ENCODE assay signal across 12 mouse cellular contexts in genomic region chr3:95427891-95428238, GRCm38 (mm10). TPM values are rescaled to one million over a fixed set of nuclear protein-coding genes. Genes with fewer than 3 reads are reported as not detected.
A peak's percentile ranks its signal among the peaks of the same experiment; 100 is the strongest.
DNase-seq lines count a peak whose midpoint lies in the region; ATAC-seq and TF ChIP-seq lines count a peak whose summit lies in the region.
"Not testable (repeated sequence)": the region's sequence is repeated elsewhere in the genome, so short reads cannot be mapped to it uniquely, and the experiment has no call there.
"Had no signal": no experiment of that assay in that cellular context is flagged by ENCODE, and none has a peak within 500 bp of the region (broad histone marks: within the 10 kb centered on the region; RNA-seq: fewer than 3 reads in every experiment).

No protein-coding gene starts in this region.

- H3K9ac ChIP-seq in hindbrain, embryonic 16.5 days (ENCODE audit: low read depth, low read length): 0 out of 2 replicates have a peak overlapping the region, but pooled peaks have one; percentile 27
- H3K9ac ChIP-seq in lung, postnatal 0 days (replicated peaks; ENCODE audit: low read depth): not testable (repeated sequence)

- DNase-seq in adrenal gland, postnatal 10 days: peak; percentile 19
- DNase-seq in embryonic facial prominence, embryonic 10.5 days (ENCODE audit: low spot score): peak; percentile 35
- DNase-seq in left cerebral cortex, postnatal 36 days (ENCODE audit: low spot score in 2 of 2): peak; percentile 24 to 38
- DNase-seq in lung, postnatal 0 days (ENCODE audit: low spot score): not testable (repeated sequence)
- DNase-seq in thymus, adult 18-20 months: peak; percentile 7 to 9

- not testable (repeated sequence) for H3K4me1 ChIP-seq in embryonic facial prominence, embryonic 10.5 days; hindbrain, embryonic 16.5 days (ENCODE audit: control insufficient read depth, insufficient read depth, low read depth, low read length); lung, postnatal 0 days (ENCODE audit: insufficient read depth, low read depth, low read length); olfactory bulb, adult 2 months (ENCODE audit: control insufficient read depth, insufficient read depth, low read length)

- H3K27me3 ChIP-seq in embryonic facial prominence, embryonic 10.5 days (replicated peaks; ENCODE audit: low read depth, poor library complexity, severe bottlenecking); hindbrain, embryonic 16.5 days (replicated peaks; ENCODE audit: control insufficient read depth, insufficient read depth, low read length); lung, postnatal 0 days (replicated peaks; ENCODE audit: insufficient read depth, low read length): not testable (repeated sequence)

- TF ChIP-seq EP300 in lung, postnatal 0 days (IDR thresholded peaks at IDR 0.05): not testable (repeated sequence)

- peak overlapping the region; percentile 50 for H3K4me3 ChIP-seq in embryonic facial prominence, embryonic 10.5 days
- H3K4me3 ChIP-seq in hindbrain, embryonic 16.5 days (ENCODE audit: low read length): peak overlapping the region; percentile 34
- peak overlapping the region; percentile 17; the same call in 1 of the 2 replicates for H3K4me3 ChIP-seq in lung, postnatal 0 days (ENCODE audit: low read depth, low read length)
- H3K4me3 ChIP-seq in olfactory bulb, adult 2 months (ENCODE audit: insufficient read depth, low read depth, low read length): peak overlapping the region; percentile 49

- peak overlapping the region; percentile 55 for H3K4me2 ChIP-seq in hindbrain, embryonic 16.5 days (ENCODE audit: low read length)
- H3K4me2 ChIP-seq in lung, postnatal 0 days (replicated peaks; ENCODE audit: low read depth, low read length): peak overlapping the region; percentile 50

- TF ChIP-seq CTCF in lung, postnatal 0 days (IDR thresholded peaks at IDR 0.05); olfactory bulb, adult 2 months (IDR thresholded peaks at IDR 0.05; ENCODE audit: insufficient read depth, low read depth, low read length): not testable (repeated sequence)

- H3K9me3 ChIP-seq in embryonic facial prominence, embryonic 10.5 days; hindbrain, embryonic 16.5 days (ENCODE audit: control insufficient read depth, low read length); lung, postnatal 0 days (ENCODE audit: low read length): not testable (repeated sequence)

- 24% methylated on average over 16 of the region's 21 CpGs for WGBS in embryonic facial prominence, embryonic 10.5 days
- WGBS in hindbrain, embryonic 16.5 days: 49% methylated on average over 12 of the region's 21 CpGs
- WGBS in lung, postnatal 0 days: 24% methylated on average over 11 of the region's 21 CpGs
- WGBS in olfactory bulb, adult 2 months: 17% methylated on average over 16 of the region's 21 CpGs

- intact Hi-C loops in left cerebral cortex, postnatal 36 days (cut with DNase I): not testable (repeated sequence)

- not testable (repeated sequence) for TF ChIP-seq POLR2A in olfactory bulb, adult 2 months (IDR thresholded peaks at IDR 0.05; ENCODE audit: insufficient read depth, low read depth, low read length)

- peak overlapping the region; percentile 51 for H3K27ac ChIP-seq in embryonic facial prominence, embryonic 10.5 days (replicated peaks)
- H3K27ac ChIP-seq in hindbrain, embryonic 16.5 days (ENCODE audit: low read depth, low read length); lung, postnatal 0 days (ENCODE audit: low read length); olfactory bulb, adult 2 months (ENCODE audit: insufficient read depth, low read depth, low read length): not testable (repeated sequence)

- H3K36me3 ChIP-seq in embryonic facial prominence, embryonic 10.5 days (replicated peaks); hindbrain, embryonic 16.5 days (ENCODE audit: control insufficient read depth, insufficient read depth, low read length); lung, postnatal 0 days (ENCODE audit: insufficient read depth, low read length): not testable (repeated sequence)

- ATAC-seq in granulocyte monocyte progenitor cell, adult 5-6 weeks (replicated peaks; ENCODE audit: poor library complexity, severe bottlenecking): 0 out of 2 replicates have a peak, but pooled peaks have one; percentile 1
- not testable (repeated sequence) for ATAC-seq in hindbrain, embryonic 16.5 days; lung, postnatal 0 days

RNA-seq across cellular contexts. Expression of gene Arnt, which starts 6.3 kb away (rescaled TPM):
- total RNA-seq in adrenal gland, postnatal 10 days (2021): 10 to 100 TPM; 53.4 to 64.5 TPM
- 33.9 and 37.5 TPM in 2 replicates for polyA plus RNA-seq in embryonic facial prominence, embryonic 10.5 days (2016; fragmentation: Nextera tagmentation; extraction: Ambion mirVana)
- total RNA-seq in granulocyte monocyte progenitor cell, adult 5-6 weeks (2014; fragmentation: Nextera tagmentation): 31.4 and 34.3 TPM in 2 replicates
- 14.7 and 17.1 TPM in 2 replicates for total RNA-seq in granulocyte monocyte progenitor cell, adult 5-6 weeks (2017)
- 15.0 and 17.8 TPM in 2 replicates for polyA plus RNA-seq in hindbrain, embryonic 16.5 days (2015; fragmentation: Nextera tagmentation; extraction: Ambion mirVana)
- total RNA-seq in left cerebral cortex, postnatal 36 days (2021): 10 to 100 TPM; 27.4 to 46.1 TPM
- 22.7 and 27.0 TPM in 2 replicates for polyA plus RNA-seq in lung, postnatal 0 days (2015; fragmentation: Nextera tagmentation; extraction: Ambion mirVana)
- polyA plus RNA-seq in olfactory bulb, adult 2 months (2012; ENCODE audit: insufficient read depth, insufficient read length, low replicate concordance, missing spikeins): 258 TPM in 1 of 2 replicates, not detected in the other

RNA-seq across cellular contexts. Expression of gene 4930558C23Rik, which starts 25.2 kb away (rescaled TPM):
- total RNA-seq in adrenal gland, postnatal 10 days (2021): not detected
- polyA plus RNA-seq in embryonic facial prominence, embryonic 10.5 days (2016; fragmentation: Nextera tagmentation; extraction: Ambion mirVana): not detected in 2 replicates
- total RNA-seq in granulocyte monocyte progenitor cell, adult 5-6 weeks (2014; fragmentation: Nextera tagmentation): not detected in 2 replicates
- not detected in 2 replicates for total RNA-seq in granulocyte monocyte progenitor cell, adult 5-6 weeks (2017)
- not detected in 2 replicates for polyA plus RNA-seq in hindbrain, embryonic 16.5 days (2015; fragmentation: Nextera tagmentation; extraction: Ambion mirVana)
- total RNA-seq in left cerebral cortex, postnatal 36 days (2021): not detected
- polyA plus RNA-seq in lung, postnatal 0 days (2015; fragmentation: Nextera tagmentation; extraction: Ambion mirVana): 0.23 and 0.45 TPM in 2 replicates
- polyA plus RNA-seq in olfactory bulb, adult 2 months (2012; ENCODE audit: insufficient read depth, insufficient read length, low replicate concordance, missing spikeins): not detected in 2 replicates
- total RNA-seq: adrenal gland, adult 2 months; CH12.LX; layer of hippocampus, postnatal 14 days; megakaryocyte-erythroid progenitor cell, adult 5-6 weeks had no signal
- polyA plus RNA-seq: adrenal gland, adult 2 months had no signal
